Comparison of ENCODE assay signal across 13 mouse cellular contexts in genomic region chr14:56186946-56187345, GRCm38 (mm10). TPM values are rescaled to one million over a fixed set of nuclear protein-coding genes. Genes with fewer than 3 reads are reported as not detected.
DNase-seq lines count a peak whose midpoint lies in the region; ATAC-seq and TF ChIP-seq lines count a peak whose summit lies in the region.
"Had no signal": no experiment of that assay in that cellular context is flagged by ENCODE, and none has a peak within 500 bp of the region (broad histone marks: within the 10 kb centered on the region; RNA-seq: fewer than 3 reads in every experiment).

No protein-coding gene starts in this region.

- peak; percentile 21 for TF ChIP-seq CTCF in hindbrain, postnatal 0 days (IDR thresholded peaks at IDR 0.05; ENCODE audit: low read depth)
- TF ChIP-seq CTCF in midbrain, postnatal 0 days (IDR thresholded peaks at IDR 0.05): no peak
- TF ChIP-seq CTCF in stomach, postnatal 0 days (IDR thresholded peaks at IDR 0.05; ENCODE audit: low read depth): peak; percentile 42; the same call in 1 of the 2 replicates
- no peak for TF ChIP-seq CTCF in gastrocnemius, adult 2 months (IDR thresholded peaks at IDR 0.05)

- no peak overlapping the region for H3K9ac ChIP-seq in hindbrain, postnatal 0 days (replicated peaks; ENCODE audit: low read length)
- no peak overlapping the region for H3K9ac ChIP-seq in hindbrain, embryonic 14.5 days
- no peak overlapping the region for H3K9ac ChIP-seq in midbrain, embryonic 14.5 days (replicated peaks; ENCODE audit: low read length)
- H3K9ac ChIP-seq in midbrain, postnatal 0 days (replicated peaks; ENCODE audit: low read length, poor library complexity, severe bottlenecking): no peak overlapping the region
- no peak overlapping the region for H3K9ac ChIP-seq in stomach, postnatal 0 days (ENCODE audit: low read length)
- H3K9ac ChIP-seq: embryonic facial prominence, embryonic 12.5 days; forebrain, postnatal 0 days; heart, embryonic 13.5 days; limb, embryonic 13.5 days; neural tube, embryonic 12.5 days had no signal

- intact Hi-C loops in gastrocnemius, adult 2 months (cut with DNase I): no loop called here

- no peak for ATAC-seq in hindbrain, postnatal 0 days
- no peak; the same call in 1 of the 2 replicates for ATAC-seq in hindbrain, embryonic 14.5 days (ENCODE audit: low FRiP score)
- peak; percentile 55; the same call in 1 of the 2 replicates for ATAC-seq in midbrain, embryonic 14.5 days (ENCODE audit: low FRiP score, low TSS enrichment)
- no peak; the same call in 1 of the 2 replicates for ATAC-seq in midbrain, postnatal 0 days (ENCODE audit: low FRiP score)
- no peak for ATAC-seq in stomach, postnatal 0 days (ENCODE audit: low FRiP score, low TSS enrichment)
- ATAC-seq: forebrain, postnatal 0 days had no signal

- TF ChIP-seq EP300 in stomach, postnatal 0 days (optimal IDR thresholded peaks at IDR 0.05): no peak

- no peak overlapping the region for H3K4me3 ChIP-seq in hindbrain, postnatal 0 days (ENCODE audit: low read length)
- no peak overlapping the region for H3K4me3 ChIP-seq in hindbrain, embryonic 14.5 days (replicated peaks; ENCODE audit: low read length)
- no peak overlapping the region for H3K4me3 ChIP-seq in midbrain, embryonic 14.5 days (replicated peaks; ENCODE audit: low read depth, low read length)
- no peak overlapping the region for H3K4me3 ChIP-seq in midbrain, postnatal 0 days (ENCODE audit: low read depth, low read length)
- no peak overlapping the region for H3K4me3 ChIP-seq in stomach, postnatal 0 days (ENCODE audit: low read depth, low read length)
- no peak overlapping the region for H3K4me3 ChIP-seq in gastrocnemius, adult 2 months
- H3K4me3 ChIP-seq: embryonic facial prominence, embryonic 12.5 days; heart, embryonic 13.5 days; limb, embryonic 13.5 days; neural tube, embryonic 12.5 days had no signal

- H3K4me1 ChIP-seq in hindbrain, postnatal 0 days (ENCODE audit: insufficient read depth, low read length): no peaks in the 10 kb centered on the region
- H3K4me1 ChIP-seq in hindbrain, embryonic 14.5 days (replicated peaks; ENCODE audit: control insufficient read depth, insufficient read depth, low read length): no peaks in the 10 kb centered on the region
- no peaks in the 10 kb centered on the region for H3K4me1 ChIP-seq in midbrain, embryonic 14.5 days (ENCODE audit: control insufficient read depth, insufficient read depth, low read length)
- H3K4me1 ChIP-seq in midbrain, postnatal 0 days (ENCODE audit: insufficient read depth, low read length): no peaks in the 10 kb centered on the region
- no peaks in the 10 kb centered on the region for H3K4me1 ChIP-seq in stomach, postnatal 0 days (replicated peaks; ENCODE audit: control insufficient read depth, insufficient read depth)
- H3K4me1 ChIP-seq: embryonic facial prominence, embryonic 12.5 days; heart, embryonic 13.5 days; limb, embryonic 13.5 days; neural tube, embryonic 12.5 days had no signal

- no peaks in the 10 kb centered on the region for H3K36me3 ChIP-seq in hindbrain, postnatal 0 days (ENCODE audit: insufficient read depth, low read length)
- H3K36me3 ChIP-seq in hindbrain, embryonic 14.5 days (replicated peaks; ENCODE audit: control insufficient read depth, insufficient read depth): no peaks in the 10 kb centered on the region
- H3K36me3 ChIP-seq in midbrain, embryonic 14.5 days (ENCODE audit: control insufficient read depth, insufficient read depth, low read length): no peaks in the 10 kb centered on the region
- H3K36me3 ChIP-seq in midbrain, postnatal 0 days (ENCODE audit: insufficient read depth, low read length): no peaks in the 10 kb centered on the region
- no peaks in the 10 kb centered on the region for H3K36me3 ChIP-seq in stomach, postnatal 0 days (ENCODE audit: control insufficient read depth, insufficient read depth, low read length)
- H3K36me3 ChIP-seq: embryonic facial prominence, embryonic 12.5 days; heart, embryonic 13.5 days; limb, embryonic 13.5 days; neural tube, embryonic 12.5 days had no signal

- H3K27me3 ChIP-seq in hindbrain, postnatal 0 days (ENCODE audit: insufficient read depth, low read length): no peaks in the 10 kb centered on the region
- no peaks in the 10 kb centered on the region for H3K27me3 ChIP-seq in hindbrain, embryonic 14.5 days (ENCODE audit: control insufficient read depth, insufficient read depth, low read length)
- H3K27me3 ChIP-seq in midbrain, embryonic 14.5 days (ENCODE audit: control insufficient read depth, insufficient read depth, low read length): no peaks in the 10 kb centered on the region
- no peaks in the 10 kb centered on the region for H3K27me3 ChIP-seq in midbrain, postnatal 0 days (ENCODE audit: insufficient read depth, low read length)
- H3K27me3 ChIP-seq in stomach, postnatal 0 days (ENCODE audit: control insufficient read depth, insufficient read depth, low read length): no peaks in the 10 kb centered on the region
- H3K27me3 ChIP-seq: embryonic facial prominence, embryonic 12.5 days; heart, embryonic 13.5 days; limb, embryonic 13.5 days; neural tube, embryonic 12.5 days had no signal

- DNase-seq in hindbrain, postnatal 0 days (ENCODE audit: low spot score): no peak
- DNase-seq in hindbrain, embryonic 14.5 days (ENCODE audit: low spot score): no peak
- no peak for DNase-seq in midbrain, embryonic 14.5 days
- no peak for DNase-seq in midbrain, postnatal 0 days (ENCODE audit: low spot score)
- DNase-seq in ZHBTc4 (ENCODE audit: low read depth, low spot score): peak; percentile 21
- DNase-seq in stomach, postnatal 0 days (ENCODE audit: low spot score): peak; percentile 16
- no peak for DNase-seq in gastrocnemius, adult 2 months
- DNase-seq: forebrain, postnatal 0 days; right cerebral cortex, adult 18-20 months had no signal

- no peak overlapping the region for H3K4me2 ChIP-seq in hindbrain, postnatal 0 days (ENCODE audit: low read depth, low read length)
- H3K4me2 ChIP-seq in hindbrain, embryonic 14.5 days (replicated peaks): no peak overlapping the region
- no peak overlapping the region for H3K4me2 ChIP-seq in midbrain, embryonic 14.5 days (ENCODE audit: low read length)
- no peak overlapping the region for H3K4me2 ChIP-seq in midbrain, postnatal 0 days (ENCODE audit: low read depth, low read length, poor library complexity, severe bottlenecking)
- H3K4me2 ChIP-seq in stomach, postnatal 0 days (replicated peaks; ENCODE audit: low read depth): no peak overlapping the region
- H3K4me2 ChIP-seq: embryonic facial prominence, embryonic 12.5 days; heart, embryonic 13.5 days; limb, embryonic 13.5 days; neural tube, embryonic 12.5 days had no signal

- no peak overlapping the region for H3K27ac ChIP-seq in hindbrain, postnatal 0 days
- no peak overlapping the region for H3K27ac ChIP-seq in hindbrain, embryonic 14.5 days
- H3K27ac ChIP-seq in midbrain, embryonic 14.5 days (replicated peaks; ENCODE audit: low read depth, low read length): no peak overlapping the region
- no peak overlapping the region for H3K27ac ChIP-seq in midbrain, postnatal 0 days (ENCODE audit: low read depth, low read length)
- H3K27ac ChIP-seq in stomach, postnatal 0 days (replicated peaks): no peak overlapping the region
- H3K27ac ChIP-seq in gastrocnemius, adult 2 months: no peak overlapping the region
- H3K27ac ChIP-seq: embryonic facial prominence, embryonic 12.5 days; heart, embryonic 13.5 days; limb, embryonic 13.5 days; neural tube, embryonic 12.5 days had no signal

- H3K9me3 ChIP-seq in hindbrain, postnatal 0 days (ENCODE audit: low read length): no peaks in the 10 kb centered on the region
- H3K9me3 ChIP-seq in hindbrain, embryonic 14.5 days (ENCODE audit: control insufficient read depth, low read length): no peaks in the 10 kb centered on the region
- no peaks in the 10 kb centered on the region for H3K9me3 ChIP-seq in midbrain, embryonic 14.5 days (ENCODE audit: control insufficient read depth, low read length)
- no peaks in the 10 kb centered on the region for H3K9me3 ChIP-seq in midbrain, postnatal 0 days (ENCODE audit: low read length)
- no peaks in the 10 kb centered on the region for H3K9me3 ChIP-seq in stomach, postnatal 0 days (ENCODE audit: control insufficient read depth, low read length)
- H3K9me3 ChIP-seq: embryonic facial prominence, embryonic 12.5 days; heart, embryonic 13.5 days; limb, embryonic 13.5 days; neural tube, embryonic 12.5 days had no signal

- 62% methylated on average over 6 of the region's 6 CpGs for WGBS in hindbrain, postnatal 0 days
- 58% methylated on average over 6 of the region's 6 CpGs for WGBS in hindbrain, embryonic 14.5 days
- WGBS in midbrain, embryonic 14.5 days: 58% methylated on average over 6 of the region's 6 CpGs
- 62% methylated on average over 6 of the region's 6 CpGs for WGBS in midbrain, postnatal 0 days
- WGBS in stomach, postnatal 0 days: 52% methylated on average over 6 of the region's 6 CpGs

RNA-seq across cellular contexts. Expression of gene Gzmn, which starts 12.5 kb away (rescaled TPM):
- not detected in 2 replicates for total RNA-seq in hindbrain, postnatal 0 days (2014; rRNA removed)
- polyA plus RNA-seq in hindbrain, postnatal 0 days (2015; fragmentation: Nextera tagmentation; extraction: Ambion mirVana): not detected in 2 replicates
- polyA plus RNA-seq in hindbrain, embryonic 14.5 days (2014; fragmentation: Nextera tagmentation; extraction: Ambion mirVana): not detected in 2 replicates
- not detected in 2 replicates for polyA plus RNA-seq in midbrain, embryonic 14.5 days (2014; fragmentation: Nextera tagmentation; extraction: Ambion mirVana)
- total RNA-seq in midbrain, postnatal 0 days (2014; rRNA removed): not detected in 2 replicates
- not detected in 2 replicates for polyA plus RNA-seq in midbrain, postnatal 0 days (2015; fragmentation: Nextera tagmentation; extraction: Ambion mirVana)
- polyA plus RNA-seq in stomach, postnatal 0 days (2015; fragmentation: Nextera tagmentation; extraction: Ambion mirVana): not detected in 2 replicates
- not detected for total RNA-seq in gastrocnemius, adult 2 months (2021)
- total RNA-seq: forebrain, postnatal 0 days had no signal
- polyA plus RNA-seq: embryonic facial prominence, embryonic 12.5 days; forebrain, postnatal 0 days; heart, embryonic 13.5 days; limb, embryonic 13.5 days; neural tube, embryonic 12.5 days had no signal

RNA-seq across cellular contexts. Expression of gene Gzmf, which starts 24.3 kb away (rescaled TPM):
- total RNA-seq in hindbrain, postnatal 0 days (2014; rRNA removed): not detected in 2 replicates
- polyA plus RNA-seq in hindbrain, postnatal 0 days (2015; fragmentation: Nextera tagmentation; extraction: Ambion mirVana): not detected in 2 replicates
- polyA plus RNA-seq in hindbrain, embryonic 14.5 days (2014; fragmentation: Nextera tagmentation; extraction: Ambion mirVana): not detected in 2 replicates
- polyA plus RNA-seq in midbrain, embryonic 14.5 days (2014; fragmentation: Nextera tagmentation; extraction: Ambion mirVana): not detected in 2 replicates
- not detected in 2 replicates for total RNA-seq in midbrain, postnatal 0 days (2014; rRNA removed)
- not detected in 2 replicates for polyA plus RNA-seq in midbrain, postnatal 0 days (2015; fragmentation: Nextera tagmentation; extraction: Ambion mirVana)
- polyA plus RNA-seq in stomach, postnatal 0 days (2015; fragmentation: Nextera tagmentation; extraction: Ambion mirVana): not detected in 2 replicates
- total RNA-seq in gastrocnemius, adult 2 months (2021): not detected
- total RNA-seq: forebrain, postnatal 0 days had no signal
- polyA plus RNA-seq: embryonic facial prominence, embryonic 12.5 days; forebrain, postnatal 0 days; heart, embryonic 13.5 days; limb, embryonic 13.5 days; neural tube, embryonic 12.5 days had no signal

RNA-seq across cellular contexts. Expression of gene Gzmg, which starts 27.6 kb away (rescaled TPM):
- not detected in 2 replicates for total RNA-seq in hindbrain, postnatal 0 days (2014; rRNA removed)
- not detected in 2 replicates for polyA plus RNA-seq in hindbrain, postnatal 0 days (2015; fragmentation: Nextera tagmentation; extraction: Ambion mirVana)
- not detected in 2 replicates for polyA plus RNA-seq in hindbrain, embryonic 14.5 days (2014; fragmentation: Nextera tagmentation; extraction: Ambion mirVana)
- not detected in 2 replicates for polyA plus RNA-seq in midbrain, embryonic 14.5 days (2014; fragmentation: Nextera tagmentation; extraction: Ambion mirVana)
- not detected in 2 replicates for total RNA-seq in midbrain, postnatal 0 days (2014; rRNA removed)
- not detected in 2 replicates for polyA plus RNA-seq in midbrain, postnatal 0 days (2015; fragmentation: Nextera tagmentation; extraction: Ambion mirVana)
- polyA plus RNA-seq in stomach, postnatal 0 days (2015; fragmentation: Nextera tagmentation; extraction: Ambion mirVana): not detected in 2 replicates
- not detected for total RNA-seq in gastrocnemius, adult 2 months (2021)
- total RNA-seq: forebrain, postnatal 0 days had no signal
- polyA plus RNA-seq: embryonic facial prominence, embryonic 12.5 days; forebrain, postnatal 0 days; heart, embryonic 13.5 days; limb, embryonic 13.5 days; neural tube, embryonic 12.5 days had no signal

RNA-seq across cellular contexts. Expression of gene Gzmc, which starts 47.5 kb away (rescaled TPM):
- not detected in 2 replicates for total RNA-seq in hindbrain, postnatal 0 days (2014; rRNA removed)
- 0.33 TPM in 1 of 2 replicates, not detected in the other for polyA plus RNA-seq in hindbrain, postnatal 0 days (2015; fragmentation: Nextera tagmentation; extraction: Ambion mirVana)
- not detected in 2 replicates for polyA plus RNA-seq in hindbrain, embryonic 14.5 days (2014; fragmentation: Nextera tagmentation; extraction: Ambion mirVana)
- polyA plus RNA-seq in midbrain, embryonic 14.5 days (2014; fragmentation: Nextera tagmentation; extraction: Ambion mirVana): not detected in 2 replicates
- not detected in 2 replicates for total RNA-seq in midbrain, postnatal 0 days (2014; rRNA removed)
- polyA plus RNA-seq in midbrain, postnatal 0 days (2015; fragmentation: Nextera tagmentation; extraction: Ambion mirVana): 0.20 TPM in 1 of 2 replicates, not detected in the other
- 0.11 TPM in 1 of 2 replicates, not detected in the other for polyA plus RNA-seq in stomach, postnatal 0 days (2015; fragmentation: Nextera tagmentation; extraction: Ambion mirVana)
- total RNA-seq in gastrocnemius, adult 2 months (2021): not detected
- total RNA-seq: forebrain, postnatal 0 days had no signal
- polyA plus RNA-seq: embryonic facial prominence, embryonic 12.5 days; forebrain, postnatal 0 days; heart, embryonic 13.5 days; limb, embryonic 13.5 days; neural tube, embryonic 12.5 days had no signal

RNA-seq across cellular contexts. Expression of gene Gzmd, which starts 54.5 kb away (rescaled TPM):
- not detected in 2 replicates for total RNA-seq in hindbrain, postnatal 0 days (2014; rRNA removed)
- not detected in 2 replicates for polyA plus RNA-seq in hindbrain, postnatal 0 days (2015; fragmentation: Nextera tagmentation; extraction: Ambion mirVana)
- polyA plus RNA-seq in hindbrain, embryonic 14.5 days (2014; fragmentation: Nextera tagmentation; extraction: Ambion mirVana): not detected in 2 replicates
- not detected in 2 replicates for polyA plus RNA-seq in midbrain, embryonic 14.5 days (2014; fragmentation: Nextera tagmentation; extraction: Ambion mirVana)
- not detected in 2 replicates for total RNA-seq in midbrain, postnatal 0 days (2014; rRNA removed)
- polyA plus RNA-seq in midbrain, postnatal 0 days (2015; fragmentation: Nextera tagmentation; extraction: Ambion mirVana): not detected in 2 replicates
- polyA plus RNA-seq in stomach, postnatal 0 days (2015; fragmentation: Nextera tagmentation; extraction: Ambion mirVana): not detected in 2 replicates
- total RNA-seq in gastrocnemius, adult 2 months (2021): not detected
- total RNA-seq: forebrain, postnatal 0 days had no signal
- polyA plus RNA-seq: embryonic facial prominence, embryonic 12.5 days; forebrain, postnatal 0 days; heart, embryonic 13.5 days; limb, embryonic 13.5 days; neural tube, embryonic 12.5 days had no signal

Comparison
In these comparisons a context has a peak if more than half of its experiments do, and no peak if none do; other contexts are left out.
1. DNase-seq: peak in ZHBTc4 (single experiment) and stomach, postnatal 0 days (single experiment); none in hindbrain, postnatal 0 days (single experiment), hindbrain, embryonic 14.5 days (single experiment), midbrain, embryonic 14.5 days (single experiment), midbrain, postnatal 0 days (single experiment) and gastrocnemius, adult 2 months (single experiment).
2. CTCF ChIP-seq: peak in hindbrain, postnatal 0 days (single experiment) and stomach, postnatal 0 days (single experiment); none in midbrain, postnatal 0 days (single experiment) and gastrocnemius, adult 2 months (single experiment).